Mouse (Mus musculus) E14TG2a.4 (cell line): ENCODE measurements at regions not wholly inside any gene's neighbourhood (a gene's known extent, or its start where the extent isn't known, plus 50 kb on each side); places are given as distances from the start of the nearest gene placed in this dataset.

ENCODE experiments used
- CTCF ChIP-seq: conservative IDR thresholded peaks from 2 replicates; pipeline ENCODE4 v1.5.1; 2014; ENCODE audit warnings: low read length
- NANOG ChIP-seq: IDR thresholded peaks from 2 replicates; pipeline ENCODE4 v1.6.1; 2014; ENCODE audit warnings: borderline replicate concordance, low read length, mixed read lengths
- POU5F1 ChIP-seq: IDR thresholded peaks from 2 replicates; pipeline ENCODE4 v1.6.1; 2014; ENCODE audit warnings: low read length, borderline replicate concordance

DNA sequence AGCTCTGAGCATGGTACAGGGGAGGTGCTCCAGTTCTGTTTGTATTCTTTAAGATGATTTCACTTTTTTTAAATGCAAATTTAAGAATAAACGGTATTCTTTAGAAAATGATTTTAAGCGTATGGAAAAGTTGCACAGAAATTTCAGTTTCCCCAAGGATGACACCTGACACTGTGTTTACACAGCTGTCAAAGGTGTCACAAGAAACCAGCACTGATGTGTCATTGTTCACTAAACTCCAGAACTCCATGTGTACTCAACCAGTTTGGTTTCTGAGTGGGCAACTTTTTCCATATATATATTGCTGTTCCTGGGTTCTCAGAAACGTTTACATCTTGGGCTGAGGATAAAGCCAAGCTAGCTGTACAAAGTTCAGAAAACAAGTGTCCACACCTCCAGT, 265.0 kb upstream of the Ank start:
- TF ChIP-seq CTCF: no peak
- TF ChIP-seq POU5F1: no peak
- no peak for TF ChIP-seq NANOG
